Mouse (Mus musculus) CD8-positive naive resting alpha-beta T cell, adult 2 months (primary cell): ENCODE results near the gene Atl3.
"Not testable (repeated sequence)": the region's sequence is repeated elsewhere in the genome, so short reads cannot be mapped to it uniquely, and the experiment has no call there.

Experiments used
- DNase-seq, 2 experiments: peaks; one replicate each; pipeline ENCODE4 v3.0.0; 2022; ENCODE audit warnings: low read depth in 2 of 2, low spot score in 2 of 2

Atl3 gene

DNA sequence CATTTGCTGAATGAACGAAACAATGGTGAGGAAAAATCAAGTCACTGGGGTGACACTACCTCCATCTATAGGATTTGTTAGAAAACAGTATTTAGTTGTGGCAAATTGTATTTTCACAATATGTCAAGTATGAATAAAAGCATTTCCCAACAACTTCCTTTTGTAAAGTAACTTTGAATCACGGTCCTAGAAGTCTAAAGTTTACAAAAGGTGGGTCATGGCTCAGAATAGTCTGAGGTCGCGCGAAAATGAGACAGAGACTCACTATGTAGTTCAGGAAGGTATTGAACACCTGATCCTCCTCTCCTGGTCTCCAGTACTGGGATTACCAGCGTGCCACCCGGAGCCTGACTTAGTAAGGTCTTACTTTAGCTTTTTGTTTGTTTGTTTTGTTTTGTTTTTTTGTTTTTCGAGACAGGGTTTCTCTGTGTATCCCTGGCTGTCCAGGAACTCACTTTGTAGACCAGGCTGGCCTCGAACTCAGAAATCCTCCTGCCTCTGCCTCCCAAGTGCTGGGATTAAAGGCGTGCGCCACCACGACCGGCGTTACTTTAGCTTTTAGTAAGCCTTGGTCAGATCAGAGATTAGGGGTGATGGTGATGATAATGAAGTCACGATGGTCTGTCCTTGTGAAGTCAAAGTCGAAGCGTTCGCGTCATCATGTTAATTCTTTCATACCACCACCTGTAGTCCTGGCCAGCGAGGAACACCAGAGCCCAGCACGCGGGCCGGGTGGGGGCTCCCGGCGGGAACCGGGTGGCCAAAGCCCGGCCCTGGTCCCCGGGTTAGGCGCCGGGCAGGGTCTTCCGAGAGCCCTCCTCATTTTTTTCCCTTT lies at the start of gene Atl3:
Atl3 (plus strand) TSS at position 689 of the 835 bp plus-strand sequence.
- DNase-seq: no peak

DNA sequence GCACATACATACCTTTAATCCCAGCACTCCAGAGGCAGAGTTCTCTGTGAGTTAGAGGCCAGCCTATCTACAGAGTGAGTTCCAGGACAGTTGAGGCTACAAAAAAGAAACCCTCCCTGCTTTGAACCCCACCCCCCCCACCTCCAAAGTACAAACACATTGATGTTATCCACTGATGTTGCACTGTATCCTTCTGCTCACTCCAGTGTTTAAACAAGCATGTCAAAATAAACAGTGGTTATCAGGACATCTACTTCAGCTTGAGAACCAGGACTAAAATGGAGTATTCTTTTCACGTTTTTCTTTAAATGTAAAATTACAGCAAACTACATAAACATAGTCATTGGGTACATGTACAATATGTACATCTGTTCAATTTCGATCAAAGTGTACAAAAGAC lies 48.7 kb upstream of the Atl3 start:
- no peak for DNase-seq

DNA sequence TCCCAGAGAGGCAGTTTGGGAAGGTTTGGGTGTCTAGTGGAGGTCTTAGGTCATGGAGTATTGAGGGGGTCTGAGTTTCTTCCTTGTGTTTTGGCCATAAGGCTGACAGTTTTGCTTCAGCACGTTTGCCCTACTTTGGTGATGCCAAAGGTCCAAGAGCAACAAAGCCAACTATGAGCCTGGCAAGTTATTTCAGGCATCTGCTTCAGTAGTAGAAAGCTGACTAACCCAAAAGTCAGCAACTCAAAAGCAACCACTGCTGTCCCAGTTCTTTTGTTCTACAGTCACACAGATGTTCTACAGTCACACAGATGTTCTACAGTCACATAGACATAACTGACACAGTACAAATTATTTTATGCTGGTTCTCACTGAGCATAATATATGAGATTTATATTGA lies 48.2 kb upstream of the Atl3 start:
- DNase-seq: no peak

DNA sequence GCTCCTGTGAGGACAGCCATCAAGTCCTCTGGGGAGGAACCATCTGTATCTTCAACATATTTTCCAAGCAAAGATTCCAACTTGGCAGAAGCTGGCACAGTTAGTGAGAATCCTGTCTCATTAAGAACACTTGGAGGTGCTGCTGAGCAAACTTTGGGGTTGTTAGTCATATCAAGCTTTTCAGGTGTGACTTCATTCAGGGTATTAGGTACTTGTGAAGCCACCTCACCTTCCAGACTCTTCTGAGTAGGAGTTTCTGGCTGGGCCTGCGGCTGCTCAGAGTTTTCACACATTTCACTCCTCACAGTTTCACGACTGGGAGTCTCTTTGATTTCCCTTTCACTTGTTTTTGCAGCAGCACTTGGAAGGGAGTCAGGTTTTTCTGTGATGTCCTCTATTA lies 37.0 kb upstream of the Atl3 start:
- no peak for DNase-seq

DNA sequence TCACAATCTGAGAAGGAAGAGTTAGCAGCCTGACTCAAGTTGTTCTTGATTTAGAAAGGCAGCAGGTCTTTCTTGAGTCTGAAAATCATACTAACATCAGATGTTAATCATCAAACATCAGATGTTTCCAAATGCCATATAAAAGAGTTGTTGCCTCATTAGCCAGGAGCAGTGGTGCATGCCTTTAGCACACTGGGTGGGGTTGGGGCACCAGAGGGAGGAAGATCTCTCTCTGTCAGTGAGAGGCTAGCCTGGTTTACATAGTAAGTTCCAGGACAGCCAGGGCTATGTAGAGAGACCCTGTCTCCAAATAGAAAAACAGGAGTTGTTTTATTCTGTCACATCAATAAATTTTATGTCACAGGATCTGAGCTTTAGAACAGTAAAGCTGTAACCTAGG lies 34.9 kb upstream of the Atl3 start:
- no peak for DNase-seq

DNA sequence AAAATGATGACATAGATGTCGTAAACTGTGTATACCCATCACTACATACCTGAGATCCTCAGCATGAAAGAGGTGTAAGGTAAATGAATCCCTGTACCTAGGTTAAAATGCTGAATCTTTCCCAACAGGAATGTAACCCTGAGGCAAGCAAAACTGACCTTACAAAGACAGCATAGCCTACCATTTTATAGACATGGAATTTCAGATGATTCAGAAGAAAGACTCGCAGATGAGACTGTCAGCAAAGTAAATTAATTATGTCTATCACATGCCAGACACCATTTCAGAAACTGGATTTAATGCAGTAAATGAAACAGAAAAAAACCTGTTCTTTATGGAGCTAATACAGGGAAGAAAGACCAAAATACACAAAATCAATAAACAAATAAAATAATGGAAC lies 34.5 kb upstream of the Atl3 start:
- DNase-seq: no peak

DNA sequence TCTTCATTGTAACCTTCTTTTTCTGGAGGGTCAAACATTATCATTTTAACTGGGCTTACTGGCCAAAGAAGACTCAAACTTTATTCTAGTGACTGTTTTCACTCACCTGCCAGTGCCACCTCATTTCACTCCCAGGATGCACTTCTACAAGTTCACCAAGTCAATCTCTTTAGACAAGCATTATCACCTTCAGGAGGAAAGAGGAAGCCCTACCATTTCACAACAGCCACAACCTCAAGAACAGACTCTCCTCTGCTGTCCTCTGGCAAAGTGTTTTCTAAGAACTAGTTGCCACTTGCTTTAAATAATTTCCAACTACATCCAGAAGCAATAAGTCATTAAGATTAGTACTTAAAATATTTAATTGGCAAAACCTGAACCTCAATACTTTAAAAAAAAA lies 25.9 kb upstream of the Atl3 start:
- DNase-seq: no peak

DNA sequence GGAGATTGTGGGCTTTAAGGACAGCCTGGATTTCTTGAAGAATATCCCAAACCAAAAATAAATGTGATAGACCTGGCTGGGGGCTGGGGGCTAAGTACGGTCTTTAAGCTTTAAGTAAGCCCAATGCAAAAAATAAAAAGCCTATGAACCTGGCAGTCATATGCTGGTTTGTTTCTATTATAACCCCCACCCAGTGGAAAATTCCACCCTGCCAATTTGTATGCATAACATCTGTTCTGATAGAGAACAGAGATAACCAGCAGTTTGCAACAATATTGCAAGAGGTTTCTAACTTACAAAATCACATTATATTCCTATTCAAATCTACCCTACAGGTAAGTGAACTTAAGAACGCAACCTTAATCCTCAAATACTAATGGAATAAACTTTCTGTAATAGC lies 23.2 kb upstream of the Atl3 start:
- no peak for DNase-seq

DNA sequence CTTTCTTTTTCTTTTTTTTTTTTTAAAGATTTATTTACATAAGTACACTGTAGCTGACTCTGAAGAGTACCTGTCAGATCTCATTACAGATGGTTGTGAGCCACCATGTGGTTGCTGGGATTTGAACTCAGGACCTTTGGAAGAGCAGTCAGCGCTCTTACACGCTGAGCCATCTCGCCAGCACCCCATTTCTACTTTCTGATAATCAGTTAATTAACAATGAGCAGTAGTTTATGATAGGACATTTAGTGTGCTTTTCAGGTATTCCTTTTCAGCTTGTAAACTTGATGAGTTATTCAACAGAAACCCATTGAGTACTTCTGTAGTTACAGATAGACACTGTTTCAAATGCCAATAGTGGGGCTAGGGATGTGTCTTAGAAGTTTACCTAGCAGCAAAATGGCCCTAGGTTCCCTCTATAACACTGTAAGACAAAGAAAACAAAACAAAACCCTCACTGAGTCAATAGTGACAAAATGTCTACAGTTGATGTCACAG lies 14.0 kb upstream of the Atl3 start:
- DNase-seq: no peak

DNA sequence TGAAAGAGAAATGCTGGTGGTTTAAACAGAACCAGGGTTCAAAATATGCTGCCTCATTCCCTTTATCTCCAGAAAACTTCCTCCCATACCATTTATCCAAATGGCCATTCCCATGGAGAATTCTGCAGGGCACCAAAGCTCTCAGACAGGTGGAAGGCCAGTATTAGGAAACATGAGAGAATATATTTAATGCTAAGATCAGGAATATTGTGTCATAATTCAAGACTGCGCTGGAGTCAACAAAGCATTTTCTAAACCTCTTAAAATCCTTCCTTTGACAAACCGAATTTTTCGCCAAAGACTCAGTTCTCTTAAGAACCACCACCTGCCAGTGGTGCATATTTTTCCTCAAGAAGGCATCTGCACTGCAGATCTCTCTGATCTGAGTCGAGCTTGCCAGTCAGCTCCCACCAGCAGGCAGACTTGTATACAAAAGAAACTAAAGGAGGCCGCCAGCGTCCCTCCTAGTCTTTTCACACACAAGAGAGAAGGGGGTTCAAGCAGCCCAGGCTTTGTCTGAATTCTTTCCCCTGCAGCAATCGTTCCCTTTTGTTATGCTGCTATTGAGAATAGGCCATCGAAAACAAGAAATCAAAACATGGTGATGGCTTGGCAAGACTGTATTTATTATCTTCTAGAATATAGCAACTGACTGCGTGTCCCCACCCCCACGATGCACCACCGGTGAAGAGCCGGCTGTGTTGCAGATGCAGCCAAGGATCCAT lies 12.1 kb upstream of the Atl3 start:
- peak in 1 of 2 experiments; percentile 8 for DNase-seq

DNA sequence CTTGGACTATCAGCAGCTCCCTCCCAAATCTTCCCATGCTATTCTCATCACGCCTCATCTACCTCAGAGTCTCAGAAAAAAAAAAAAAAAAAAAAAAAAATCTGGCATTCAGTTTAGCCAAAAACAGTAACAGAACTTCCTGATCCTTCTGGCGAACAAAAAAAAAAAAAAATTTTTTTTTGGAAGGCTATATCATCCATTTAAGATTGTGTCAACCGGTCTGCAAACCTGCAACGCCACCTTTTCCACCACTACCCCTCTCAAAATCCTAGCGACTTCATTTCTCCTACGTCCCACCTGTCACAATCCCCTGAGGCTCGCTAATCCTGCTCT lies 11.6 kb upstream of the Atl3 start:
- no peak for DNase-seq

DNA sequence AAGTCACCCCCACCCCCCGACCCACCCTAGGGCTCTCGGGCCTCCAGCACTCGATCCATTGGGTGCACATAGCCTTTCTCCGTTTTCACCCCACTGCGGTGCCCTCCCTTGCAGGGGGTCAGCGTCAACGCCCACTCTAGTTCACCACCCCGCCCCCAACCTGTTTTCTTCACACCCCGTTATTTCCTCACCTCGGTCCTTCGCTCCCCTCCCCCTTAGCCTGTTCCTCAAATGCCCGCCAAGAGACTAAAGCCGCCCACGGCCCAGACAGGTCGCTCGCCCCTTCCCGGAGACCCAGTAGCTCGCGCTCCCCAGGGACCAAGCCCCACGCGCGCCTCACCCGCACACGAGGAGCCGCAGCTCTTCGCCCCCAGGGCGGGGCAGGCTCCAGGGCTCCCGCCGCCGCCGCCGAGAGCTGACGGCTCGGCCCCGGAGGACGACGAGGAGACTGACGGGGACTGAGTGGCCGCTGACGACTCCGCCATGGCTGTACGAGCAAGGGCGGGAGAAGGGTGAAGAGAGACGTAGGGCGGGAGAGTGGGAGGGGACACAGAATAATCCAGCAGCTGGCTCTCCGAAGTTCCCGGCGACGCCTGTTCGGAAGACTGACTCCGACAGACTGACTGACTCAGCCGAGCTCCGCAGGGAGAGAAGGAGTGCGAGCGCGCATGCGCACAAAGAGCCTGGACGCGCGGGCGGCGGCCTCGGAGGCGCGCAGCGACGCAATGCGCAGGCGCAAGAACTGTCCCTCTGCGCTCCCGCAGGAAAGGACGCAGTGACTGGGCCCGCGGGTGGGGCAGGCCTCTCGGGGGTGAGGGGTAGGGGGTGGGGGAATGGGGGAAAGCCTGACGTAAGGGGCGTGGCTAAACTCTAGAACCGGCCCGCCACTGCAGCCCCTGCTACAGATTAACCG lies 11.0 kb upstream of the Atl3 start, which contains the start of gene Rtn3:
Rtn3 (minus strand) TSS at position 683 of the 913 bp plus-strand sequence.
- DNase-seq: peak; percentile 88 to 91

DNA sequence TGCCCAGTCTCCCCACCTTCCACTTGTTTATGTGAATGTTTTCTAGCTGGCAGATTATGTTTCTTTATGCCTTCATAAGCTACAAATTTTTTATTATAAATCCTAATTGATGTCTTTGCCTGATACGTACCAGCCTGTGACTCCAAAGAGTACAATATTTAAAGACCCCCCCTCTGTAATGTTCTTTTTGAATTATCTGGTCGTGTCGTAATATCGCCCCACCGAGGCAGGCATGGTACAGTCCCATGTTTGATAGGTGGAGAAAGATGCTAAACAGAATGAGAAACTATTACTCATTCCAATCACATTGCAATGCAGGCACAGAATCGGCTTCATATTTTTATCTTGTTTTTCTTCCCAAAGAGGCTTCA lies 10.3 kb upstream of the Atl3 start:
- DNase-seq: no peak

DNA sequence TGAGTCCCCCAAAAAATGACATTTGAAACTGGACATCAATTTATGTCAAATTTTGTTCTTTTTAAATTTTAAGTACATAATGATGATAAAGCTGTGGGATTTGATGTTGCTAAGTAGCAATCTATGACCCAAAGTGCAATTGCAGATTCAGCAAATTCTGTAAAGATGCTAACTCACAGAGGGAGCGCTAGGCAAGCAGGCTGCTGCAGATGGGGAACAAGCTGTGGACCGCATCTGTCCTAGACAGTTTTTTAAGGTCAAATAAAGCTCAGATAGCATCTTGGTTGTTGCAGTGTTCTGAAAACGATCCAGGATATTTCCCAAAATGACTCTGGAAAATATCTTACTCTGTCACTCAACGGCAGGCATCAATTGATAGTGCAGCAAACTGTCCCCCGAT lies 9.8 kb upstream of the Atl3 start:
- no peak for DNase-seq

DNA sequence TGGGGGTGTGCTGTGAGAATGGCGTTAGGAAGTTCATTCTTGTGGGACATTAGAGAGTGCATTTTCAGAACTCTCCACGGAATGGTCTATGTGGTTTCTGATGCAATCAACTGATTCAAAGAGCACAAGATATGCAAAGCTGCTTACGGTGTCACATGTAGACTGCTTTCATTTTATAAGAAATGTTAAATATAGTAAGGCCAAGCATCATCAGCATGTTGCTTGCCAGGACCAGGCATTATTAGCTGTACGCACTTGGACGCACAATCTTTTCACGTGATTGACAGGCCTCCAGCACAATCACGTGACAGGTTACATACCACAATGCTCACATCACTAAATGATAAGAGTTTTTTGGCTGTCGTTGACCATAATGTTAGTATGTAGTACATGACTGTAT lies 6.2 kb upstream of the Atl3 start:
- no peak for DNase-seq

DNA sequence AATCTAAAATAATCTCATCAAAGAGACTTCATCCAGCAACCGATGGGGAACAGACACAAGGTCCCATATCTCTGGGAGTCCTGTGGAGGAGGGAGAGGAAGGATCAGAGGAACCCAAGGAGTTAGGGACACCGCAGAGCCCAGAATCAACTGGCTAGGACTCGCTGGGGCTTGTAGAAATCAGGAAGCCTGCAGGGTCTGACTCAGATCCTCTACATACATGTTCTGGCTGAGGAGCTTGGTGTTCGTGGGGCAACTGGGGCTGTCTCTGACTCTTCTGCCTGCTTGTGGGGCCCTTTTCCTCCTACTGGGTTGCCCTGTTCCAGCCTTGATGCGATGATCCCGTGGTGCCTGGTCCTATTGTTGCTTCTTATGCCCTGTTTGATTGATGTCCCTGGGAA lies 1.9 kb upstream of the Atl3 start:
- no peak for DNase-seq

DNA sequence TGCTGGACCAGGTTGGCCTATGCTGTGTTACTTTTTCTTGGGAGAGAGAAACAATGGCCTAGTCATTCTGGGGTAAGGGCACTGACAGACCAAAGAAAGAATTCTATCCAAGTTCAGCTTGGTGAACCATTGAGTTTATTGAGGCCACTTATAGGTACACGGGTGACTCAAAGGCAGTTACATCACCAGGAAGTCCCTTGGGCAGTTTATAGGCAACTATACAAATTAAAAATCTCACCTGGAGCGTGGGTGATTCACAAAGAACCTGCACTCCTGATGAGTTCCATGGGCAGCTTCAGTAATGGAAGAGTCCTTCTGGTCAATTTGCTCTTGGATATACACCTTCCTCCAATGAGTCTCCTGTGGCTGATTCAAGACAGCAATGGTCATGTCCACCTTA lies 1.2 kb upstream of the Atl3 start:
- DNase-seq: no peak

DNA sequence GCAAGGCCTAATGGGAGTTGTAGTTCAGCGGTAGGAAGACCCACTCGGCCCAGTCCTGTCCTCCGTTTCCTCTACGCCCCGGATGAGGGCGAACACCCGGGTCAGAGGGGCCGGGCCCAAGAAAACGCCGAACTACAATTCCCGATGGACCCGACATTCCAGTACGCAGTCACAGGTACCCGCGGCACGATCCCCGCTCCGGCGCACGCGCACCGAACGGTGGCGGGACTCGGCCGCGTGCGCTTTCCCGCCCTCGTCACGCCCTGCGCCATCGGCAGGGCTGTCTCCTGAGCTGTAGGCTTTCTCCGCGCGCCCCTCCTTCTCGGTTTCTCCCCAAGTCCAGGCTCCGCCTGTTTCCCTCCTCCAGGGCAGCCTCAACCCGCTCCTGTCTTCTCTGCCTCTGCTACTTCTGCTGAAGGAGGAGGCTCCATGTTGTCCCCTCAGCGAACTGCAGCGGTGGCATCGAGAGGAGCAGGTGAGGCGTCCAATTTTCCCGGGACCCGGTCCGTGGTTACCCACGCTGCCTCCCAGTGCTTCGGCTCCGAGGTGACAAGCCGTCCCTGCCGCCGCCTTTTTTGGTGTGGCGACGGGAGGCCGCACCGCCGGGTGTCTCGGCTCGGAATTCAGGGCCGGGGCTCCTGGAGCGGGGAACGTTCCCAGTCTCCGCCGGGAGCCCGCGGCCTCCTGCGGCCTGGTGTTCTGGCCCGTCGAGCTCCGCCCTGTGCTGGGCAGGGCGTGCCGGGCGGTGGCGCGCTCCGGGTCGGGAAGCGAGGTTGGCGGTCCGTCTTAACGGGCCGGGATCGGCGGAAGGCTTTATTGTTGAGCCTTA lies 561 bp downstream of the Atl3 start:
- DNase-seq: peak; percentile 83 to 85

DNA sequence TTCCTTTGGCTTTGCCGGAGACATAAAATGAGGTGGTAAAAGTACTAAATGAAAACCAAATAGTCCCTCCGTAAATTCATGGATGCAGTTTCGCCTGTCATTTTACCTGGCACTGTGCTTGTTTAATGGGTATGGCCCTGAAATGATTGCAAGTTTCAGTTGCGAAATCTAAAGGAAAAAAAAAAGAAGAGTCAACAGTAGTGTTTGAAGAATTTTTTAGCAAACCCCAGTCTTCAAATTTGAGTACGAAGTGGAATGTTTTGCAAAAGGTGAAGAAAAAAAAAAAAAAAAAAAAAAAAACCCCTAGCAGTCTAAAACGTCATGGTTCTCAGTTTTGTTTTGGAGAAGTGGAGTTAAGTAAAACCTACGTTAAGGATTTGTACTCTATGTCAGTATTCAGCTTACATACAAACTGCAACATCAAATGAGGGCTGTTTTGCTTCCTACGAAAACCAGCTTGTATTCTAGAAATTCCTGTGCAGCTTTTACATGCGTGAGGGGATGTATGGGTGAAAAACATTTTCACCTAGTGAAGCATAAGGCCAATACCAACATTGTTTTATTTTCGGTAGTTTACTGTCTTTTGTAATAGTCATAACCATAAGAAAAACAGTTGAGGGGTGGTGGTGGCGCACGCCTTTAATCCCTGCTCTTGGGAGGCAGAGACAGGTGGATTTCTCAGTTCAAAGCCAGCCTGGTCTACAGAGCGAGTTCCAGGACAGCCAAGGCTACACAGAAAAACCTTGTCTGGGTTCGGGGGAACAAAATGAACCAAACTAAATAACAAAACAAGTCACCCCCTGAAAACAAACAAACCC lies 1.6 kb downstream of the Atl3 start:
- DNase-seq: peak in 1 of 2 experiments; percentile 5

DNA sequence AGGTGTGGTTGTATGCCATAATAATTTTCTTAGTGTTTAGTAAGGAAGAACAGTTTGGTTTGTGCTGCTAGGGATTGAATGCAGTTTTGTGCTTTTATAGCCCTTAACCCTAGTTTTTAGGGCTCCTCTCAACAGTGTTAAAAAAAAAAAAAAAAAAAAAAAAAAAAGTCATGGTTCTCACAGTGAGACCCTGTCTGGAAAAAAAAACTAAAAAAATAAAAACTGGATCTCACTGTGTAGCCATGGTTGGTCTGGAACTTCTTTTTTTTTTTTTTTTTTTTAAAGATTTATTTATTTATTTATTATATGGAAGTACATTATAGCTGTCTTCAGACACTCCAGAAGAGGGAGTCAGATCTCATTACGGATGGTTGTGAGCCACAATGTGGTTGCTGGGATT lies 2.2 kb downstream of the Atl3 start:
- DNase-seq: not testable (repeated sequence)
